Mouse (Mus musculus) adrenal gland, adult 10 weeks (tissue): Measurements from ENCODE around the gene Elob. TPM values are rescaled to one million over a fixed set of nuclear protein-coding genes. Genes with fewer than 3 reads are reported as not detected.

Source experiments
- polyA plus RNA-seq: library from polyadenylated mRNA; stranded (reverse); fragments of 350-450 nt; fragmentation: Illumina TruSeq; extraction: RNeasy Lipid Tissue Mini Kit (QIAGEN cat#74804); gene quantifications from one replicate; pipeline ENCODE4 v1.2.3, GENCODE M21; 2014; ENCODE audit warnings: low read depth, low replicate concordance

Elob gene
- 32.6 TPM for polyA plus RNA-seq

DNA sequence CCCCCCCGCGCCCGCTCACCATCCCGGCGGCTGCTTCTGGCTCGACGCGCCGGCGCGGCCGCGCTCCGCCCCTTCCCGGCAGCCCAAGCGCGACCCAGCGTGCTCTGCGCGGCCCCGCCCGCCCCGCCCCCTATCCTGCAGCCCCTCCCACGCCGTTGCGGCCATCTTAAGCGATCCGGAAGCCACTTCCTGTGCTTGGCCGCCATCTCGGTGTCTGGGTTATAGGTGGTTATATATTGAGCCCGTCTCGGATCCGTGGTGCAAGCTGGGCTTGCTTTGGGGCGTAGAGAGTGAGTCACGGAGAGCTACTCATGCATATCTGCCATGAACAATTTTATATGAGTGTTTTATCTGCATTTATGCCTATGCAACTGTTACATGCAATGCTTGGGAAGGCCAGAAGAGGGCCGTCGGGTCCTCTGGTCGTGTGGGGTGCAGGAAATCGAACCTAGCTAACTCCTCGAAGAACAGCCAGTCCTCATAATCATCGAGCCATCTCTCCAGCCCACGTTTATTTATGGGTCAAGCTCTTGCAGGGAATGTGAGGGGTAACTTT is at the start of gene Elob:
Gene Elob, minus strand, starts transcription at position 73 of the 556 bp plus-strand sequence.

DNA sequence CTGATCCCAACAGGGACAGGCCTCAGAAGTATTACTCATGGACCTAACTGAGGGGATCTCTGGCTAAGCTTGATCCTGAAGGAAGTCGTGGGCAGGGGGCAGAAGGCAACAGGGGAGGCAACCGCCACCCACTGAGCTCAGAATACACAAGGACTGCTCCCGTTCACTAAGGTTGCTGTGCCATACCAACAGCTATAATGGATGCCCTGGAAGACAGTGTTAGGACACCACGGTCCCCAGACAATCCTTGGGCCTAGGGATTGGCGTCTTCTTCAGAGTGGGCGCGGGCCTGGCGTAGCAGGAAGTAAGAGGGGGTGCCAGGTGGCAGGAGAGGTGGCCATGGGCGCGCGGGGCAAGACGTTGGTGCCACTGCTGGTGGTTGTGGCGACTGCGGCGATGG is 38.8 kb upstream of the Elob start, which contains the start of gene Prss21:
Gene Prss21, plus strand, starts transcription at position 301 of the 400 bp plus-strand sequence.

DNA sequence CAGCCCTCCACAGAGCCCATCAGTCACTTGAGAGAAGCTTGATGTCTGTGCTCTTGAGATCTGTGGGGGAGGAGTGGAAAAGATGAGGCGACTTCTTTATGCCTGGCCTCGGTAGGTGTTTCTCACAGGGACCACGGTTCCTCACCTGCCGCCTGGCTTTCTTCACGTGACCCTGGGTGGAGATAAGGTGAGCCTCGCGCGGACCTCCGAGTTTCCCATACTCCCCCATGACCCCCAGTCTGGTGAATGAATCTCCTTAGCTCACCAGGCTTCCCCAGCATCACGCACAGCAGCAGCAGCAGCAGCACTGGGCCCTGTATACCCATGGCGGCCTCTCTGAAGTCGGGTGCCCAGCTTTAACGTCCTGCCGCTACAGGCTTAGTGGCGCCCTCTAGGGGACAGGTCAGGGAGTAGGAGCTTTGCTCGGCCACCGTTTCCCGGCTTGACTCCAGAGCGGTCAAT is 14.9 kb upstream of the Elob start, which contains the start of the genes Prss32 and Prss41:
Gene Prss32, plus strand, starts transcription at position 44 of the 462 bp plus-strand sequence.
Gene Prss41, minus strand, starts transcription at position 361 of the 462 bp plus-strand sequence.

DNA sequence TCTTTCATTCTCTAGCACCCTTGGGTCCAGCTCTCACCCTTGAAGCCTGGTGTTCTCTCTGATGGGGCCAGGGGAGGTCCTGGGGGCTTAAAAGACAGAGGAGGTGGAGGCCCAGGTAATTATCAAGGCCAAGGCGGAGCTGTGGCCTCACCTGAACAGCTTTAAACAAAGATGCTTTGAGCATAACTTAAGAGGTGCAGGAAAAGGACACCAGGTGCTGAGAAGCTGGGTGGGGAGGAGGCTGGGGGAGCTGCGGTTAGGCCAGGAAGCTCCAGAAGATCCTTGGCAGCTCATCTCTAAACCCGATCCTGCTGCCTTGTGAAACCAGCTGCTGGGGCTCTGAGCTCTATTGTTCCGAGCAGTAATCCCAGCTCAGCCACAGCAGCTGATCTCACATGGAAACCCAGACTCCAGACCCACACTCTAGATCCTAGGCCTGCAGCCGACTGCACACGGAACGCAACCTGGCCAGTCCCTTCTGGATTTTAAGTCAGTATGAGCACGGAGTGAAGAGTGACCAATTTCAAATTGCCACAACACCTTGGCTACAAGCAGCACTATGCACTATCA is 7.2 kb upstream of the Elob start, which contains the start of gene Prss33:
Gene Prss33, minus strand, starts transcription at position 51 of the 570 bp plus-strand sequence.

DNA sequence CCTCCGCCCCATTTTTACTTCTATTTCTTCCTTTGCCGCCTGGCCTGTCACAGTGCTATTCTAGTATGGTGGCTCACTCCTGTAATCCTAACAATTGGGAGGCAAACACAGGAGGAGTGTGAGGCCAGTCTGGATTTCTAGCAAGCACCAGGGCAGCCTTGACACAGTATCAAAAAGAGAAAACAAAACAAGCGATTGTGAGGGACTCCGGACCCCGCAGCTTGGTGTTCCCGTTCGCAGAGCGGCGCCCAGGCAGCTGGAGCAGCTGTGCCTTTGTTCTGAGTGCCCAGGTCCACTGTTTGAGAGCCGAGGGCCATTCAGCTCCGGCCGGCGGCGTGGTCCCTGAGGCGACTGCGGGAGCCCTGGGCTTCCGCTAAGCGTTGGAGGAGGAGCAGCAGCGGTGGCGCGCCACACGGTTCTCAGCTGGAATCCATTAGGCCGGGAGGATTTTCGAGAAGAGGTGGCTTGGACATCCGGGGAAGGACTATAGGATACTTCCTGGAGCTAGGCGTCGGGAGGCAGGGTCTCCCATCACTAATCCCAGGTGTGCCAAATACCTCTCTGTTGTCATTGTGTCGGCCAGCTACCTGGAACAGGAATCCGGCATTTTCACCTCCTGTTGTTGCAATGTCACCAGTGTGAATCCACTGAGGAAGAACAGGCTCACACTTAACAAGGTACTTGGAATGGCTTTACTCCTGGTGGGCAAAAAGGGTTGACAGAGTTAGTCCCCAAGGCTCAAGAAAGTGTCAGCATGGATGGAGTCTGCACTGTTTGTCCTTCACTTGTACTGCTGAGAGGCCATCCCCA is 38.5 kb downstream of the Elob start, which contains the start of gene Srrm2:
Gene Srrm2, plus strand, starts transcription at position 264 of the 810 bp plus-strand sequence.

DNA sequence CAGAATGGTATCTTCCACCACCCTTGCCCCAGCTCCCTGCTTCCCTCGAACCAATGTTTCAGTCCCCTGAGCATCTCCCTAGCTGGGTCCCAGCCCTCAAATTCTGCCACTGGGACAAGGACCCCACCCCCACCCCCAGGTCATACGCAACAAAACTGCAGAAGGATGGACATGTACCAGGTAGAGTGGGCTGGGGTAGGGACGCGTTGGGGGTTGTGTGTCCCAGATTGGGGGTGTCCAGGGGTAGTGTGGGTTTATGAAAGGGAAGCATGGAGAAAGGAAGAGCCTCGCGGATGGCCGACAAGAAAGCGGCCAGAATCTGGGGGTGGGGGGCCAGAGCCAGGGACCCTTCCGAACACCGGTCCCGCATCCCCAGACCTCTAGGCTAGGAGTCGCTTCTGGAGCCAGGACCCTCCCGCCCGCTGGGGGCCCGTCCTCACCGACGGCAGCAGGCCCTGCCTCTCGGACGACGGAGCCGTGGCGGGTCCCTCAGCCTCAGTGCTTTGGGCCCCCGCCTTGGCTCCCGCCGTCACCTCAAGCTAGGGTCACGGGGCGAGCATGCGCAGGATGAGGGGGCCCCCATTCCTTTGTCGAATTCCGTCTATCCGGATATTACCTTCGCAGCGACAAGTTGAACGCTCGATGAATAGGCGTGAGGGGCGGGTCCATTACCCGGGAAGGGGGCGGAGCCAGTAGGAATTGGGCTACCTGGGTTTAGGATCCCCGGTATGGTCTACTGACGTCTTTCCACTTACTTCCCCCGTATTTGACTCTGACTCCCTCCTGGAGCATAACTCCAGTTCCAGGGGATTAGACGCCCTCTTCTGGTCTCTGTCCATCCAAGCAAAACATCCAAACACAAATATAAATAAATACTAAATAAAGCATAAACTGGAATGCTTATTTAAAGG is 43.1 kb downstream of the Elob start, which contains the start of gene Flywch2:
Gene Flywch2, minus strand, starts transcription at position 521 of the 911 bp plus-strand sequence.

Other genes with a start within 250 kb of the Elob start
- gene Zfp13, start 229.6 kb downstream of the Elob start, polyA plus RNA-seq: not detected
- gene Zscan10, start 228.3 kb downstream of the Elob start, polyA plus RNA-seq: not detected
- not detected for gene Mmp25, start 183.9 kb downstream of the Elob start, polyA plus RNA-seq
- not detected for gene Bicdl2, start 168.6 kb downstream of the Elob start, polyA plus RNA-seq
- 11.7 TPM for gene Hcfc1r1, start 155.5 kb downstream of the Elob start, polyA plus RNA-seq
- gene Thoc6, start 155.3 kb downstream of the Elob start, polyA plus RNA-seq: 3.1 TPM
- 4.1 TPM for gene Tnfrsf12a, start 151.7 kb downstream of the Elob start, polyA plus RNA-seq
- not detected for gene Cldn6, start 149.9 kb downstream of the Elob start, polyA plus RNA-seq
- not detected for gene Cldn9, start 145.1 kb downstream of the Elob start, polyA plus RNA-seq
- 0.58 TPM for gene 1520401A03Rik, start 106.4 kb downstream of the Elob start, polyA plus RNA-seq
- not detected for gene Pkmyt1, start 102.8 kb downstream of the Elob start, polyA plus RNA-seq
- gene Paqr4, start 88.3 kb downstream of the Elob start, polyA plus RNA-seq: 3.3 TPM
- gene Kremen2, start 83.3 kb downstream of the Elob start, polyA plus RNA-seq: not detected
- gene Flywch1, start 57.5 kb downstream of the Elob start, polyA plus RNA-seq: 1.2 TPM
- 1.0 TPM for gene Flywch2, start 43.1 kb downstream of the Elob start, polyA plus RNA-seq
- 189 TPM for gene Srrm2, start 38.6 kb downstream of the Elob start, polyA plus RNA-seq
- gene Prss33, start 6.9 kb upstream of the Elob start, polyA plus RNA-seq: not detected
- not detected for gene Prss32, start 14.7 kb upstream of the Elob start, polyA plus RNA-seq
- gene Prss41, start 15.0 kb upstream of the Elob start, polyA plus RNA-seq: not detected
- gene Prss21, start 38.9 kb upstream of the Elob start, polyA plus RNA-seq: not detected
- not detected for gene Dcpp1, start 51.7 kb upstream of the Elob start, polyA plus RNA-seq
- not detected for gene Dcpp2, start 51.7 kb upstream of the Elob start, polyA plus RNA-seq
- not detected for gene Dcpp3, start 88.3 kb upstream of the Elob start, polyA plus RNA-seq
- not detected for gene Sbp, start 112.5 kb upstream of the Elob start, polyA plus RNA-seq
- gene Sbpl, start 126.1 kb upstream of the Elob start, polyA plus RNA-seq: not detected
- gene Prss30, start 151.4 kb upstream of the Elob start, polyA plus RNA-seq: not detected
- gene Prss22, start 169.0 kb upstream of the Elob start, polyA plus RNA-seq: not detected
- not detected for gene Prss27, start 209.0 kb upstream of the Elob start, polyA plus RNA-seq
- gene Kctd5, start 244.3 kb upstream of the Elob start, polyA plus RNA-seq: 26.7 TPM